Mouse (Mus musculus) heart, postnatal 4 days (tissue): ENCODE data around the gene Moap1. TPM values are rescaled to one million over a fixed set of nuclear protein-coding genes. Genes with fewer than 3 reads are reported as not detected.
A peak's percentile ranks its signal among the peaks of the same experiment; 100 is the strongest.

ENCODE experiments used
- DNase-seq: peaks from one replicate; pipeline ENCODE4 v3.0.0; 2021
- total RNA-seq, 2 experiments: library from RNA; stranded (reverse); gene quantifications; 2 replicates each; pipeline ENCODE4 v1.2.3; 2021

Gene Moap1
- total RNA-seq, 2 experiments from 2014 or later: 8.2 to 11.4 TPM

DNA sequence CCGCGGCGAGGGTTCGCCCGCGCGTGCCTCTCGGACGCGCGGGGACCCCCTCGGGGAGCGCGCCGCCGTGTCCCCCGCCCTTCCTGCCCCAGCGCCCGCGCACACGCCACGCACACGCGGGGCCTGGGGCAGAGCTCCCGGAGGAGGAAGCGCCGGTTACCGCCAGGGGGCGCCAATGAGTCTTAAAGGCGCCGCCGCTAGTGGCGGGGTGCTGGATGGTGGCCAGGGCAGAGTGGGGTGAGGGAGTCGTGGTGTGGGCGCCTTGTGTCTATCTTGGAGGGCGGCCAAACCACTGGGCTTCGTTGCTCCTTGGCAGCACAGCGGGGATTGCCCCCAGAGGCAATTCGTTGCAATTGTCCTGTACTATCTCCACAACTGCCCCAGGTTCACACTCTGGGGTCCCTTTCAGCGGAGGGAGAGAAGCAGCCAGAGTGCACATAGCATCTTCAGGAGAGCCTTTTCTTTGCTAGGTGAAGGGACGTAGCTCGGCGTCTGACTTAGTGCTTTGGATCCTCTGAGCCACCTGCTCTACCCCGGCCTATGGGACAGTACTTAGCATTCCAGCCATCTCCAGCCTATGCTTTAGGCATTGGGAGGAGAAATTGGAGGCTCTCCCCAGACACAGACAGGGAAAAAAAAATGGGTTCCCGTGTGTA lies 38.1 kb downstream of the Moap1 start:
- DNase-seq: peak; percentile 93

DNA sequence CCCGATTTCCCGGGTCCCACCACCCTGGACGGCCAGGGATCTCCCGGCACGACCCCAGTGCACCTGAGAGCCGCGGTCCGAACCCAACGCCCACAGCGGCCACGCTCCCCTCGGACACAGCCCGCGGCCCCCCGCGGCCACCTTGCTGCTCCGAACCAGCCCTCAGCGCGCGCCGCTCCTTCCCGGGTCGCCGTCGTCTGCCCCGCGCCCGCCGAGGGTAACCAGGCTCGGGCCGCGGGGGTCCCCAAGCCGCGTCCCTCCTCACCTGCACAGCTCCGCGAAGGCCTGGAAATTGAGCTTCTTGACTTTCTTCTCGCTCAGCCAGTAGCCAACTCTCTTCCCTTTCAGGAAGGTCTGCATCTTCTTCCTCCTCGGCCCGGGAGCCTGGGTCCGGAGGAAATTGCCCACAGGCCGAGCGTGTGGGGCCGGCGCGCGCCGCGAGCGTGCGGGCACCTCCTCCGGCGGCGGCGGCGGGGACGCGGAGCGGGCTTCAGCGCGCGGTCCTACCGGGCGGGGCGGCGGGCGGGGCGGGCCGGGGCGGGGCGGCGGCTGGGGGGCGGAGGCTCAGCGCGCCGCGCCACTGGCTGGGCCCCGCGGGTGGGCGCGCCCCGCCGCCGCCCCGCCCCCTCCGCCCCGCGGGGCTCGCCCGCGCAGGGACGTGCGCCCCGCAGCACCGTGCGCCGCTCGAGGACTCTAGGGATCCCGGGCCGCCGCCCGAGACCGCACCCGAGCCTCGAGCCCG lies 38.8 kb downstream of the Moap1 start, which contains the start of gene Itpk1:
TSS of gene Itpk1 (minus strand) at position 474 of the 742 bp plus-strand sequence.
- peak; percentile 58 for DNase-seq

DNA sequence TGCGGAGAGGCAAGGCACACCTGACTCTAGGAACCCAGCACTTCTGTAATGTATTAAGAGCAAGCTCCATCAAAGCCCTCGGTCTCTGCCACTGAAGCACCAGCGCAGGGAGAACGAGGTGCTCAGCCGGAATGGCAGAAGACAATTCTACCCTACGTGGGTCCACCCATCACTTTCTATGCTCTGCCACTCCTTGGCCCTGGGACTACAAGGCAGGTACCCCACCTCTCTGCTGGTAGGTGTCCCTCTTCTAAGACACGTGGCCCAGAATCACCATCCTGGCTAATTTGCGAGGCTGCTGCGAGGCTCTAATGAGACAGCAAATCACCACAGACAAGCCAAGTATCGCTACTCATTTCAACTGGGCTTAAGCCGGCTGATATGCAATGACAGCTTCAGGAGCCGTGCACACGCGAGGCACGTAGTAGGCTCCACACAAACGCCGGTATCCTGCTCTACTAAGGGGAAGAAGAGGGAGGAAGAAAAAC lies 39.5 kb downstream of the Moap1 start:
- DNase-seq: no peak

DNA sequence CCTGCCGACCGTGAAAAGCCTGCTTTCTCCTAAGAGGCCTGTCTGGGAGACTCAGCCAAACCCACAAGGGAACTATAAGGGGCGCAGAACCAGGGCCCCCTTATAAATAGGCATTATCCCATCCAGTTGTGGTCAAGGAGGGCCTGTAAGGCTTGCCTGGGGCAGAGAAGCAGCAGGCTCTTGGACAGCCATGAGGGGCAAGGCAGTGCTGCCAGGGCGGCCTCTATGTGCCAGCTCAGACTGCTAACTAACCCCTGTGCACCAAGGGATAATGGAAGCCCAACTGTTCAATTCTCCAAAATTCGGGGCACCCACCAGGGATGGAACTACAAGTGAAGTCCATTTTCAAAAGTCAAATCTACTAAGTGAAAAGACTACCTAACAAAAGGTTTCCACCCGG lies 40.0 kb downstream of the Moap1 start:
- DNase-seq: no peak

DNA sequence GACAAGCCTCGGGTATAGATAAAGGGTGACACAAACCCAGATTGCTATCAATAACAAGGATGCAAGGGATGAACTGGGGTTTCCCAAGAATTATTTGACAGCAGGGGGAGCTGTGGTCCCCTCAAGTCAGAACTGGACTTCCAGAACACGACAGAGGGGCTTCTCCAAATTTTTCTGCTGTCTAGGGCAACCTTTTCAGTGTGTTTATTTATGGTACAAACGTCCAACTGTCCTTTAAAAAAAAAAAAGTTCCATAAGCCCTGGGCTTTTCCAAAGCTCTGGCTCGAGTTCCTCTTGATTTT lies 40.4 kb downstream of the Moap1 start:
- peak; percentile 52 for DNase-seq

DNA sequence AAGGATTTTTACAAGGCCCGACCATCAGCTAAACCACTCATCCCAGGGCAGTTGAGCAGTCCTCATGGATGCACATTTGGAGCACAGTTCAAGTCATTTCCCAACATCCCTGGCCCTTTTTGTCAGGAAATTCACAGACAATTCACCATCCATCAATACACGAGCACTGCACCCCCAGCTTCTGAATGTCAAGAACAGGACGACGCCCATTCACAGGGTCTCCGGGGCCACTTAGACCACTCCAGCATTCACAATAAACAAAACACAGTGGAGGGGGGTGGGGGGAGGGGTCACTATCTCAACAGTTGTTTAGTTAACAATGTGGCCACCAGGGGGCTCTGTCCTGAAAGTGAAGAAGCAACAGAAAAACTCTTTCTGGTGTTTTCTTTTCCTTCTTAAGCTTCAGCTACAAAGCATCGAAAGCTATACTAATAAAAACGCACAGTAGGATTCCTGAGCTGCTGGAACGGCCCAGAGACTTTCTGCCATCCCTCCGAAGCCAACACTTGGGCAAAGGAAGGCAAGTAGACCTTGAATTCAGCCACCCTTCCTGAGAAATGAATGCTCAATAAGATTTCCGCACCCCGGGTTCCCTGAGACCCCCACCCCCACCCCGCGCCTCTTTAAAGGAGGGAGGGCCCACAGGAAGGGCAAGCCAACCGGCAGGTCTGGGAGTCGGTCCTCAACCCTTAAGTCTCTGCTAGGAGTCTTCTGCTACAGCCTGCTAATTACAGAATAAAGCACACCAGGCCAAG lies 40.9 kb downstream of the Moap1 start:
- peak; percentile 89 for DNase-seq

DNA sequence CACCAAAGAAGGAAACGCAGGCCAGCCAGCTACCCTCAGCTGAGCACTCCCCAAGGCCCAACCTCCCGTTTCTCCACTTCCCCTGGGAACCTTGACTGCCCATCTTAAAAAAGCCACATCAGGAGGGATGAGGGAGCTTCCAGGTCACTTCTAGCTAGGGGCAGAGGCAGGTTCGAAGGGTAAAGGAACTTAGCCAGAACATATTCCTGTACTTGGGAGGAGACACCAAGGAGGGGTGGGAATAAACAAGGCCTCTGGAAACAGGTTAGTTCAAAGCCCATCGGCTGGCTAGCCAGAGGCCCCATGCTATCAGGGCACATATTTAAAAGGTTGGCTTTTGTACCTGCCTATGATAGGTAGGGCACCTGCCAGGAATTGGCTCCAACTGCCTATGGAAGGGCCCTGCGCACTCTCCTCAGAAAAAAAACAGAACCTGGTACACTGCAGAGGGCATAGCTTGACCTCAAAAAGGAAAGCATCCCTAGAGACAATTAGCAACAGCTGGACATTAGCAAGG lies 41.7 kb downstream of the Moap1 start:
- DNase-seq: no peak

DNA sequence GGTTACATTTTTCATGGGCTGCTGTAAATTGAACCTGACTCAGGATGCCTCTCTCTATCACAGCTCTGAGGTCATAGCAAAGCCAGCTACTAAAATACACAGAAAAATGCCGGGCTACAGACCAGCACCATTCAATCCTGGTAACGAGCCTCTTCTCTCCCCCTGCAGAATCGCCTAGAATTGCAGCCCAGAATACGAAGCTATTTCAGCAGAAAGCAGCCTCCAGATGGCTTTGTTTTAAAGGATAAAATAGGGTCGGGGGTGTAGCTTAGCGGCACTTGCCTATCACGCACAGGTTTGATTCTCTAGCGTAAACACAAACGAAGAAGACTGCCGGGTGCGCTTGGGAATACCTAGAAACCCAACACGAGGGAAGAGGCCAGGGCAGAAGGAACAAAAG lies 43.0 kb downstream of the Moap1 start:
- DNase-seq: no peak

DNA sequence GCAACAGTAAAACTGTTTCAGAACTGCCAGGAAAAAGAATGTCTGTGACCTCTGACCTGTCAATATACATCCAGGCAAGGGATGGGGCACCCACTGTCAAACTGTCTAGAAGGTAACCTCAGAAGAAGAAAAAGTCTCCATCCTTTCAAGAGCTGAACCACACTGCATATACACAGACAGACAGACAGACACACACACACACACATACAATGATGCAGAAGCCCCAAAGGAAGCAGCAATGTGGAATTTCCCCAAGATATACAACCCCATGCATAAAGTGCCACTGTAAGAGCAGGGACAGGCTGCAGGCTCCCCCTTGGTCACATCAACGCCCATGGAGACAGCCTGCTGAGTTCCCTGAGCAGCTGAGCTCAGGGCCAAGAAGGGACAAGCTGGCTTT lies 44.3 kb downstream of the Moap1 start:
- DNase-seq: no peak

DNA sequence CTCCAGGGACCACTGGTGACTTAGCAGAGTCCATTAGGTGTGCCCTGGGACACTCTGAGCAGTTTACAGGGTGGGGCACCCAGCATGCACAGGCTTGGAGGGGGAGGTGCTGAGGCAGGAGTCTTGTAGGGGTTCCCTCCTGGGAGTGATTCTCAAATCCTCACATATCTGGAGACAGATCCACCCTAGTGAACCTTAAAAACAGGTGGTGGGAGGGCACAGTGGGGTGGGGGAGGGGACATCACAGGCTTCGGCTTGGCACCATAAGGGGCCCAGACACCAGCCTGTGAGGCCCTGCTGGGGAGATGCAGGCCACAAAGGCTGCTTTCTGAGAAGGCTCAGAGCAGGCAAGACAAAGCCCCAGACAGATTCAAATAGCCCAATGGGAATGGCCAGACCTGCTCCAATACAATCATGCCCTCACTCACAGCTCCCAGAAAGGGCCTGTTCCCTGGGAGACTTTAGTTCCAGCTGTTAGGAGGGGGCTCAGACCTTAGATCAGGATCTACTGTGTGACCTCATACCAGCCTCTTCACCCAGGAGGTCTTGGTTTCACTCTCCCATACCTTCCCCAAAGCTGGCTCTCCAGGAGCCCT lies 45.3 kb downstream of the Moap1 start:
- no peak for DNase-seq

DNA sequence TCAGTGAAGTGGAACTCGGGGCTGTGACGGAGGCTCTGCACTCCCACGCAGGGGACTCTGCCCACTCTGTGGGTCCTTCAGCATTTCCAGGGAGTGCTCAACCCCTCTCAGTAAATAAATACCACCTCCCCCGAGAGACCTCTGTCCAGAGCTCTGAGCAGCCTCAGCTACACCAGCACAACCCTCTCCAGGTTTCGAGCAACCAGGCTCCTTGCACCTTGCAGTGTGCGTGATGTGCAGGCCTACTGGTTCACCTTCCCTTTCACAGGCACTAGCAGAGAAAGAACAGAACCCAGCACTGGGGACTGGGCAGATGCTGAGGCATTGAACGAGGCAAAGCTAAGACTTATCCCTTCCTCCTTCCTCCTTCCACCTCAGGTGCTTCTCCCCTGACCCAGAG lies 46.1 kb downstream of the Moap1 start:
- DNase-seq: no peak

DNA sequence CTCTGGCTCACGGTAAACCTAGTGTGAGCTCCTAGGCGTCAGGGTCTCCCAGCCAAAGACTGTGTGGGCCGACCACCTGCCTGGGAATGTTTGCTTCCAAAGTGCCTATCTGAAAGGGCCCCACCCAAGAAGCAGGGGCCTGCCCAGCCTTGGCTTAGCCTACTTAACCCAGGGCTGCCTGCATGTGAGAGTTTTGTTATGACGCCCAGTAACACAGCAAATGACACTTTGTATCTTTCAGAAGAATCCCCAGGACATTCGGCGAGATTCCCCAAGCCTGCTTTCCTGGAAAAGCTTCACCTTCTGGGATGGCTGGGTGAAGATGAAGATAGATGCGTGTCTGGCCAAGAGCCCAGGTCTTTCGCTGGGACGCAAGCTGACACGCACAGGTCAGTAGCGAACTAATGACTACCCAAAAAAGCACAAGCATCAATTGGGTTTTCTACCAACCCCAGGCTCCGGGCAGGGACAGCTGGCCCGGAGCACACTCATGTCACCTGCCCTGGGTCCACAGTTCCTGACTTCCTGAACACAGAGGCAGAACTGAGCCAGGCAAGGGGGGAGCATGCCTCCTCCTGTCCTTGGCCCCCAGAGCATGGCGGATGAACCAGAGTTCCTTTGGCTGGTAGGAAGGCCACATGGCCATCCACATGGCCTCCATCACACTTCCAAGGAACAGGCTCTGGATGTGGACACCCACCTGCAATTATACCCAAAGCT lies 46.7 kb downstream of the Moap1 start:
- DNase-seq: no peak

DNA sequence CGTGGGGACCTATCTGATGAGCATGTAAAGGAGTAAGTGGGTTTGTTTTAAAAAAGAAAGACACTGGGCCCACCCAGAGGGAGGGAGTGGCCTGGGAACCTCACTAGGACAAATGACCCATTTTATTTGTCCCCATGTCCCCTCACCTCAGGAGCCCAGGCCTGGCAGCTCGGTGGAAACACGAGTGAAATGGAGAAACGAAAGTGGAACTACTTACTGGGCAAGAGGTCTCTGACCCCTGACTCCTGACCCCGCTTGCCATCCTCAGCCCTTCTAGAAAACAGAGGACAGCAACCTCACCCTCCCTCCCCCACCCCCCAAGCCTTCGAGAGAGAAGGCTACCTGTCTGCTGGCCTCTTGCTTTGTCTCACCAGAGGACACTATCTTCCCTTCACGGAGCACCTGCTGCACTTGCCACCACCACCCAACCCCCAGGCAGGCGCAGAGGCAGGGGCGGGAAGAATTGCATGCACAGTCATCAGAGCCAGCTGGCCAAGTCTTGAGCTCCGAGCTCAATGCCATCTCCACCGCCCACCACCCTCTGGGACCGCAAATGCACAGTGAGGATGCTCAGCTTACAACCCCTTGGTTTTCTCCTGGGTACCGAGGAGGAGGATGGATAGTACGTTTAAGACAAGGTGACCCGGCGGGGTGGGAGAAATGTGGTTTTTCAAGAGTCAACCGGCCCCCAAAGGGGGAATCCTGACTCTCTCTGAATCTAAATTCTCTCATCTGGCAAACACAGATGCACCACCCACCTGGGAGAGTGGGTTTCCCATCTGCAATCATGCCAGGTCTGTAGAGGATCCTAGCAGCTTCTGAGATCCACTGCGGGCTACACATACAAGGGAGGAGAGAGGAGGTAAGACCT lies 47.9 kb downstream of the Moap1 start:
- DNase-seq: no peak

Other genes starting within 250 kb of the Moap1 start
- under 1 TPM in 1 of 2 experiments, not detected in 1; 0.18 TPM for gene Chga, start 188.7 kb downstream of the Moap1 start, total RNA-seq
- gene Itpk1, start 38.7 kb downstream of the Moap1 start, total RNA-seq: 1 to 10 TPM; 7.5 to 7.9 TPM
- 1 to 10 TPM; 5.7 to 6.0 TPM for gene Tmem251, start 101 bp upstream of the Moap1 start, total RNA-seq
- gene Gm28051, start 14.1 kb upstream of the Moap1 start, total RNA-seq: not detected
- 10 to 100 TPM; 13.0 to 13.5 TPM for gene Gon7, start 14.1 kb upstream of the Moap1 start, total RNA-seq
- gene Ubr7, start 14.3 kb upstream of the Moap1 start, total RNA-seq: 10 to 100 TPM; 37.3 to 39.1 TPM
- 1 to 10 TPM; 6.5 to 7.1 TPM for gene Gm20604, start 15.0 kb upstream of the Moap1 start, total RNA-seq
- gene Btbd7, start 134.8 kb upstream of the Moap1 start, total RNA-seq: 10 to 100 TPM; 34.6 to 35.0 TPM
- gene Cox8c, start 155.7 kb upstream of the Moap1 start, total RNA-seq: not detected
- under 1 TPM; 0.17 to 0.29 TPM for gene Unc79, start 205.2 kb upstream of the Moap1 start, total RNA-seq